Mouse (Mus musculus): ENCODE measurements around the gene Trpm4. TPM values are rescaled to one million over a fixed set of nuclear protein-coding genes. Genes with fewer than 3 reads are reported as not detected.

Gene Trpm4
- 0.29 TPM for polyA plus RNA-seq (2014; fragmentation: Illumina TruSeq; extraction: RNeasy Lipid Tissue Mini Kit (QIAGEN cat#74804); ENCODE audit: low read depth, low replicate concordance)

GRCm38 (mm10) chr7:45333431-45333982 lies at the start of gene Trpm4:
Trpm4 (minus strand) TSS chr7:45333780.

GRCm38 (mm10) chr7:45370475-45371311 lies 37.1 kb upstream of the Trpm4 start, which contains the start of gene Lin7b:
Lin7b (minus strand) TSS chr7:45370583.

GRCm38 (mm10) chr7:45366652-45367019 lies 33.1 kb upstream of the Trpm4 start, which contains the start of gene Ppfia3:
Ppfia3 (minus strand) TSS chr7:45367019.

GRCm38 (mm10) chr7:45335056-45335455 lies 1.5 kb upstream of the Trpm4 start, which contains the start of gene Hrc:
Hrc (plus strand) TSS chr7:45335290.

GRCm38 (mm10) chr7:45277136-45277760 lies 56.3 kb downstream of the Trpm4 start, which contains the start of gene Slc6a21:
Slc6a21 (plus strand) TSS chr7:45277513.

Other genes with a start within 250 kb of the Trpm4 start
- not detected for gene Rcn3, start 241.6 kb downstream of the Trpm4 start, polyA plus RNA-seq (2014; fragmentation: Illumina TruSeq; extraction: RNeasy Lipid Tissue Mini Kit (QIAGEN cat#74804); ENCODE audit: low read depth, low replicate concordance)
- gene Fcgrt, start 229.9 kb downstream of the Trpm4 start, polyA plus RNA-seq (2014; fragmentation: Illumina TruSeq; extraction: RNeasy Lipid Tissue Mini Kit (QIAGEN cat#74804); ENCODE audit: low read depth, low replicate concordance) = 21.6 TPM
- gene Rps11, start 209.3 kb downstream of the Trpm4 start, polyA plus RNA-seq (2014; fragmentation: Illumina TruSeq; extraction: RNeasy Lipid Tissue Mini Kit (QIAGEN cat#74804); ENCODE audit: low read depth, low replicate concordance) = 313 TPM
- gene Rpl13a, start 205.0 kb downstream of the Trpm4 start, polyA plus RNA-seq (2014; fragmentation: Illumina TruSeq; extraction: RNeasy Lipid Tissue Mini Kit (QIAGEN cat#74804); ENCODE audit: low read depth, low replicate concordance) = 287 TPM
- gene Gm45713, start 197.5 kb downstream of the Trpm4 start, polyA plus RNA-seq (2014; fragmentation: Illumina TruSeq; extraction: RNeasy Lipid Tissue Mini Kit (QIAGEN cat#74804); ENCODE audit: low read depth, low replicate concordance) = not detected
- gene Flt3l, start 197.3 kb downstream of the Trpm4 start, polyA plus RNA-seq (2014; fragmentation: Illumina TruSeq; extraction: RNeasy Lipid Tissue Mini Kit (QIAGEN cat#74804); ENCODE audit: low read depth, low replicate concordance) = 11.4 TPM
- gene Pih1d1, start 179.5 kb downstream of the Trpm4 start, polyA plus RNA-seq (2014; fragmentation: Illumina TruSeq; extraction: RNeasy Lipid Tissue Mini Kit (QIAGEN cat#74804); ENCODE audit: low read depth, low replicate concordance) = 2.8 TPM
- gene Aldh16a1, start 179.2 kb downstream of the Trpm4 start, polyA plus RNA-seq (2014; fragmentation: Illumina TruSeq; extraction: RNeasy Lipid Tissue Mini Kit (QIAGEN cat#74804); ENCODE audit: low read depth, low replicate concordance) = 2.0 TPM
- gene Slc17a7, start 169.8 kb downstream of the Trpm4 start, polyA plus RNA-seq (2014; fragmentation: Illumina TruSeq; extraction: RNeasy Lipid Tissue Mini Kit (QIAGEN cat#74804); ENCODE audit: low read depth, low replicate concordance) = not detected
- not detected for gene Gfy, start 154.2 kb downstream of the Trpm4 start, polyA plus RNA-seq (2014; fragmentation: Illumina TruSeq; extraction: RNeasy Lipid Tissue Mini Kit (QIAGEN cat#74804); ENCODE audit: low read depth, low replicate concordance)
- gene Pth2, start 152.8 kb downstream of the Trpm4 start, polyA plus RNA-seq (2014; fragmentation: Illumina TruSeq; extraction: RNeasy Lipid Tissue Mini Kit (QIAGEN cat#74804); ENCODE audit: low read depth, low replicate concordance) = not detected
- gene Ccdc155, start 128.9 kb downstream of the Trpm4 start, polyA plus RNA-seq (2014; fragmentation: Illumina TruSeq; extraction: RNeasy Lipid Tissue Mini Kit (QIAGEN cat#74804); ENCODE audit: low read depth, low replicate concordance) = not detected
- not detected for gene Dkkl1, start 121.6 kb downstream of the Trpm4 start, polyA plus RNA-seq (2014; fragmentation: Illumina TruSeq; extraction: RNeasy Lipid Tissue Mini Kit (QIAGEN cat#74804); ENCODE audit: low read depth, low replicate concordance)
- 2.2 TPM for gene Tead2, start 118.0 kb downstream of the Trpm4 start, polyA plus RNA-seq (2014; fragmentation: Illumina TruSeq; extraction: RNeasy Lipid Tissue Mini Kit (QIAGEN cat#74804); ENCODE audit: low read depth, low replicate concordance)
- gene Cd37, start 94.7 kb downstream of the Trpm4 start, polyA plus RNA-seq (2014; fragmentation: Illumina TruSeq; extraction: RNeasy Lipid Tissue Mini Kit (QIAGEN cat#74804); ENCODE audit: low read depth, low replicate concordance) = 0.52 TPM
- gene Slc6a16, start 92.7 kb downstream of the Trpm4 start, polyA plus RNA-seq (2014; fragmentation: Illumina TruSeq; extraction: RNeasy Lipid Tissue Mini Kit (QIAGEN cat#74804); ENCODE audit: low read depth, low replicate concordance) = not detected
- gene Slc6a21, start 56.3 kb downstream of the Trpm4 start, polyA plus RNA-seq (2014; fragmentation: Illumina TruSeq; extraction: RNeasy Lipid Tissue Mini Kit (QIAGEN cat#74804); ENCODE audit: low read depth, low replicate concordance) = not detected
- gene Hrc, start 1.5 kb upstream of the Trpm4 start, polyA plus RNA-seq (2014; fragmentation: Illumina TruSeq; extraction: RNeasy Lipid Tissue Mini Kit (QIAGEN cat#74804); ENCODE audit: low read depth, low replicate concordance) = 0.87 TPM
- gene Ppfia3, start 33.2 kb upstream of the Trpm4 start, polyA plus RNA-seq (2014; fragmentation: Illumina TruSeq; extraction: RNeasy Lipid Tissue Mini Kit (QIAGEN cat#74804); ENCODE audit: low read depth, low replicate concordance) = not detected
- gene Lin7b, start 36.8 kb upstream of the Trpm4 start, polyA plus RNA-seq (2014; fragmentation: Illumina TruSeq; extraction: RNeasy Lipid Tissue Mini Kit (QIAGEN cat#74804); ENCODE audit: low read depth, low replicate concordance) = not detected
- gene Snrnp70, start 62.0 kb upstream of the Trpm4 start, polyA plus RNA-seq (2014; fragmentation: Illumina TruSeq; extraction: RNeasy Lipid Tissue Mini Kit (QIAGEN cat#74804); ENCODE audit: low read depth, low replicate concordance) = 77.1 TPM
- not detected for gene Kcna7, start 71.9 kb upstream of the Trpm4 start, polyA plus RNA-seq (2014; fragmentation: Illumina TruSeq; extraction: RNeasy Lipid Tissue Mini Kit (QIAGEN cat#74804); ENCODE audit: low read depth, low replicate concordance)
- not detected for gene Ntf5, start 79.9 kb upstream of the Trpm4 start, polyA plus RNA-seq (2014; fragmentation: Illumina TruSeq; extraction: RNeasy Lipid Tissue Mini Kit (QIAGEN cat#74804); ENCODE audit: low read depth, low replicate concordance)
- not detected for gene Lhb, start 87.0 kb upstream of the Trpm4 start, polyA plus RNA-seq (2014; fragmentation: Illumina TruSeq; extraction: RNeasy Lipid Tissue Mini Kit (QIAGEN cat#74804); ENCODE audit: low read depth, low replicate concordance)
- gene Gys1, start 101.1 kb upstream of the Trpm4 start, polyA plus RNA-seq (2014; fragmentation: Illumina TruSeq; extraction: RNeasy Lipid Tissue Mini Kit (QIAGEN cat#74804); ENCODE audit: low read depth, low replicate concordance) = 5.4 TPM
- gene Ruvbl2, start 104.3 kb upstream of the Trpm4 start, polyA plus RNA-seq (2014; fragmentation: Illumina TruSeq; extraction: RNeasy Lipid Tissue Mini Kit (QIAGEN cat#74804); ENCODE audit: low read depth, low replicate concordance) = 0.76 TPM
- gene Ftl1, start 126.1 kb upstream of the Trpm4 start, polyA plus RNA-seq (2014; fragmentation: Illumina TruSeq; extraction: RNeasy Lipid Tissue Mini Kit (QIAGEN cat#74804); ENCODE audit: low read depth, low replicate concordance) = 6.7 TPM
- 1.1 TPM for gene Bax, start 133.1 kb upstream of the Trpm4 start, polyA plus RNA-seq (2014; fragmentation: Illumina TruSeq; extraction: RNeasy Lipid Tissue Mini Kit (QIAGEN cat#74804); ENCODE audit: low read depth, low replicate concordance)
- not detected for gene Tulp2, start 148.1 kb upstream of the Trpm4 start, polyA plus RNA-seq (2014; fragmentation: Illumina TruSeq; extraction: RNeasy Lipid Tissue Mini Kit (QIAGEN cat#74804); ENCODE audit: low read depth, low replicate concordance)
- not detected for gene Gm45808, start 153.0 kb upstream of the Trpm4 start, polyA plus RNA-seq (2014; fragmentation: Illumina TruSeq; extraction: RNeasy Lipid Tissue Mini Kit (QIAGEN cat#74804); ENCODE audit: low read depth, low replicate concordance)
- gene Dhdh, start 155.0 kb upstream of the Trpm4 start, polyA plus RNA-seq (2014; fragmentation: Illumina TruSeq; extraction: RNeasy Lipid Tissue Mini Kit (QIAGEN cat#74804); ENCODE audit: low read depth, low replicate concordance) = 122 TPM
- 68.5 TPM for gene Nucb1, start 176.6 kb upstream of the Trpm4 start, polyA plus RNA-seq (2014; fragmentation: Illumina TruSeq; extraction: RNeasy Lipid Tissue Mini Kit (QIAGEN cat#74804); ENCODE audit: low read depth, low replicate concordance)
- 3.1 TPM for gene Ppp1r15a, start 192.5 kb upstream of the Trpm4 start, polyA plus RNA-seq (2014; fragmentation: Illumina TruSeq; extraction: RNeasy Lipid Tissue Mini Kit (QIAGEN cat#74804); ENCODE audit: low read depth, low replicate concordance)
- gene Plekha4, start 192.6 kb upstream of the Trpm4 start, polyA plus RNA-seq (2014; fragmentation: Illumina TruSeq; extraction: RNeasy Lipid Tissue Mini Kit (QIAGEN cat#74804); ENCODE audit: low read depth, low replicate concordance) = 1.2 TPM
- gene Hsd17b14, start 221.1 kb upstream of the Trpm4 start, polyA plus RNA-seq (2014; fragmentation: Illumina TruSeq; extraction: RNeasy Lipid Tissue Mini Kit (QIAGEN cat#74804); ENCODE audit: low read depth, low replicate concordance) = not detected
- gene Bcat2, start 236.4 kb upstream of the Trpm4 start, polyA plus RNA-seq (2014; fragmentation: Illumina TruSeq; extraction: RNeasy Lipid Tissue Mini Kit (QIAGEN cat#74804); ENCODE audit: low read depth, low replicate concordance) = 8.7 TPM